Mouse (Mus musculus): Measurements from ENCODE around the gene Wdr19.

- peak; percentile 90 for TF ChIP-seq CTCF (IDR thresholded peaks at IDR 0.05; ENCODE audit: control insufficient read depth, insufficient read depth, low read length)
- no peak for TF ChIP-seq POLR2A (IDR thresholded peaks at IDR 0.05; ENCODE audit: borderline replicate concordance, control insufficient read depth, low read depth, low read length)
These were observed 42.6 kb upstream of the Wdr19 start for GRCm38 (mm10) chr5:65156853-65157252.

Data from bone marrow, adult 2 months (tissue).